Mouse (Mus musculus) macrophage (primary cell): Measurements from ENCODE around the gene Rpp25l. TPM values are rescaled to one million over a fixed set of nuclear protein-coding genes. Genes with fewer than 3 reads are reported as not detected.
A peak's percentile ranks its signal among the peaks of the same experiment; 100 is the strongest.
"Not testable (repeated sequence)": the region's sequence is repeated elsewhere in the genome, so short reads cannot be mapped to it uniquely, and the experiment has no call there.

Source experiments
- H3K27ac ChIP-seq: fragments of 350-480 bp; formaldehyde crosslinking; 2 replicates; pipeline ENCODE4 v1.9.0; 2021
- H3K36me3 ChIP-seq: fragments of 350-480 bp; formaldehyde crosslinking; 2 replicates; pipeline ENCODE4 v1.9.0; 2021; ENCODE audit errors: inconsistent target
- H3K4me3 ChIP-seq: fragments of 350-480 bp; formaldehyde crosslinking; 2 replicates; pipeline ENCODE4 v1.9.0; 2021; ENCODE audit errors: inconsistent target
- H3K79me2 ChIP-seq: fragments of 350-480 bp; formaldehyde crosslinking; 2 replicates; pipeline ENCODE4 v1.9.0; 2021; ENCODE audit errors: inconsistent target
- WGBS: methylation state at CpG from one replicate; pipeline ENCODE4 v1.1.7; 2026; ENCODE audit warnings: inconsistent platforms; ENCODE audit not compliant: missing documents; 5-methylcytosine and 5-hydroxymethylcytosine counted together
- polyA plus RNA-seq: library from polyadenylated mRNA; stranded (reverse); fragments of 250-400 nt; gene quantifications from 3 replicates; pipeline ENCODE4 v1.2.4, GENCODE M21; 2018; ENCODE audit warnings: inconsistent platforms

Gene Rpp25l
- polyA plus RNA-seq, 1 experiment from 2014 or later: 6.4 TPM

- H3K79me2 ChIP-seq: no peaks in the 10 kb centered on the region; the same call in 1 of the 2 replicates
- H3K27ac ChIP-seq: no peak overlapping the region
- 12% methylated on average over 8 of the region's 8 CpGs for WGBS
- no peak overlapping the region for H3K4me3 ChIP-seq
- H3K36me3 ChIP-seq: peaks cover 31% of the 10 kb centered on the region
These were observed 942 bp upstream of the Rpp25l start for GRCm38 (mm10) chr4:41714276-41714675.

GRCm38 (mm10) chr4:41712421-41713196 is 725 bp downstream of the Rpp25l start:
- peak overlapping the region; percentile 91 for H3K4me3 ChIP-seq
- H3K79me2 ChIP-seq: no peaks in the 10 kb centered on the region; the same call in 1 of the 2 replicates
- H3K36me3 ChIP-seq: peaks cover 16% of the 10 kb centered on the region; the same call in 1 of the 2 replicates
- 50% methylated on average over 27 of the region's 31 CpGs for WGBS
- peak overlapping the region; percentile 54 for H3K27ac ChIP-seq

DNA sequence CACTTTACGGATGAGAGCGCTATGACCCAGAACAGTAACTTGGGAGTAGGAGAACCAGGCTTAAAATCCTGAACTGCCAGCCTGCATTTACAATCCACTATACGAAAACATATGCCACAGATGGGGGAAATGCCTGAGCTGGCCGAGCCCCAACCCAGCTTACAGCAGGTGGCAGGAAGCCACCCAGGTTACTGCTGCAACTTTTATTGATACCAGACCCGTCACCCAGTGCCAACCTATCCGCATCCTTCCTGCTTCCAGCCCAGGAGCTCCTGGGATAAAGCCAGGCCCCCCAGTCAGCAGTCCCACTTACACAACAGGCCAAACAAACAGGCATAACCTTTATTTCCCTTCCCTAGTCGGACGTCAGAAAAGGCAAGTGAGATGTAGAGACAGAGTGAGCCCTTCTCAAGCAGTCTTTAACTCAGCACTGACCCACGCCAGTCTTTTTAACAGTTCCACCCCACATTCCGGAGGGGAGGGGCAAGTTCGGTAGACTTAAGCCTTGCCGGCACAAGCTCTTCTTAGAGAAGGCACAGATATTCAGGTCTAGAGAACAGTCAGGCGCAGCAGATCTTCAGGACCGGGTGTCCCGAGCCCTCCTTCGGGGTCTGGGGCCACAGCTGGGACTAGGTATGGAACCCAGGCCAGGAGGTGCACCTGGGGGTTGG is 1.5 kb downstream of the Rpp25l start:
- Histone ChIP-seq H3K4me3 (no peak overlapping the region), H3K79me2 (no peaks in the 10 kb centered on the region; the same call in 1 of the 2 replicates), H3K36me3 (peaks cover 8% of the 10 kb centered on the region; the same call in 1 of the 2 replicates), H3K27ac (no peak overlapping the region)
- 88% methylated on average over 16 of the region's 16 CpGs for WGBS

- Histone ChIP-seq H3K36me3 (no peaks in the 10 kb centered on the region), H3K4me3 (no peak overlapping the region), H3K27ac (no peak overlapping the region), H3K79me2 (no peaks in the 10 kb centered on the region; the same call in 1 of the 2 replicates)
- WGBS: 86% methylated on average over 4 of the region's 4 CpGs
These were observed 3.1 kb downstream of the Rpp25l start for GRCm38 (mm10) chr4:41710229-41710628.

GRCm38 (mm10) chr4:41708192-41708745 is 5.1 kb downstream of the Rpp25l start:
- Histone ChIP-seq H3K27ac (no peak overlapping the region), H3K36me3 (no peaks in the 10 kb centered on the region), H3K4me3 (no peak overlapping the region), H3K79me2 (no peaks in the 10 kb centered on the region; the same call in 1 of the 2 replicates)
- 53% methylated on average over 7 of the region's 8 CpGs for WGBS

- WGBS: 13% methylated on average over 13 of the region's 13 CpGs
- Histone ChIP-seq H3K36me3 (no peaks in the 10 kb centered on the region), H3K79me2 (no peaks in the 10 kb centered on the region), H3K27ac (no peak overlapping the region), H3K4me3 (no peak overlapping the region)
These were observed 6.3 kb downstream of the Rpp25l start for GRCm38 (mm10) chr4:41707011-41707535.

GRCm38 (mm10) chr4:41705922-41706754 is 7.2 kb downstream of the Rpp25l start:
- Histone ChIP-seq H3K4me3 (no peak overlapping the region), H3K27ac (no peak overlapping the region), H3K79me2 (no peaks in the 10 kb centered on the region), H3K36me3 (no peaks in the 10 kb centered on the region)
- WGBS: 81% methylated on average over 19 of the region's 19 CpGs

GRCm38 (mm10) chr4:41704651-41705050 is 8.7 kb downstream of the Rpp25l start:
- no peak overlapping the region for H3K4me3 ChIP-seq
- H3K27ac ChIP-seq: no peak overlapping the region
- WGBS: 44% methylated on average over 5 of the region's 5 CpGs
- no peaks in the 10 kb centered on the region for H3K36me3 ChIP-seq
- H3K79me2 ChIP-seq: no peaks in the 10 kb centered on the region

GRCm38 (mm10) chr4:41702226-41702625 is 11.1 kb downstream of the Rpp25l start:
- H3K4me3 ChIP-seq, H3K27ac ChIP-seq, H3K36me3 ChIP-seq, H3K79me2 ChIP-seq: not testable (repeated sequence)
- 94% methylated on average over 2 of the region's 2 CpGs for WGBS

- not testable (repeated sequence) for H3K36me3 ChIP-seq, H3K27ac ChIP-seq
- no CpG with 5 or more reads among the region's 8 CpGs for WGBS
These were observed 13.1 kb downstream of the Rpp25l start for GRCm38 (mm10) chr4:41700224-41700623.

GRCm38 (mm10) chr4:41699783-41700182 is 13.6 kb downstream of the Rpp25l start, which contains the start of gene Il11ra1:
Gene Il11ra1 (plus strand): TSS chr4:41699989.
- no CpG with 5 or more reads among the region's 10 CpGs for WGBS
- not testable (repeated sequence) for H3K79me2 ChIP-seq, H3K36me3 ChIP-seq, H3K4me3 ChIP-seq, H3K27ac ChIP-seq

More at GRCm38 (mm10) chr4:41700224-41700623, 13.1 kb downstream of the Rpp25l start:
- H3K79me2 ChIP-seq, H3K4me3 ChIP-seq: not testable (repeated sequence)

DNA sequence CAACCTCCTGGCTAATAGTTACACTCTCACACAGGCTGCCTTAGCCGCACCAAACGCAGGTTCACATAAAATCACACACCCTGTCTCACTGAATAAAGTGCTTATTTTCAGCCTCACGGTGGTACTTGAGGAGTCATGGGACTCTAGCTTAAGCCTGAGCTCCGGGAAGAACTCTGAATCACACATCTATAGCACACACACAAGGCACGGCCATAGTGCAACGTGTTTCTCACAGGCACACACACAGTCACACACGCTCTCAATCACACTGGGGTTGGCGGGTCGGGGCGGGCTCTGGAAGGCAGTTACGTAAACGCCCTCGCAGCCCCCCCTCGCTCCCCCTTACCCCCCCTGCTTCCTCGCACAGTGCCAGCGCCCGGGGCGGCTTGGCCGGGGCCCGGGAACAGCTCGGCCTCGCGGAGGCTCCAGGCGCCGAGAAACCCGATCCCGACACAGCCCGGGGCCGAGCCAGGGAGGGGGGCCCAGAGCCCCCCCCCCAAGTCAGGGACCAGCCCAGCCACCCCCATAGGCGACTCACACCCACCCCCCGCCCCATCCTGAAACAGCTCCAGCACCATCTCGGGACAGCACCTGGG is 14.8 kb downstream of the Rpp25l start:
- H3K79me2 ChIP-seq, H3K36me3 ChIP-seq, H3K27ac ChIP-seq, H3K4me3 ChIP-seq: not testable (repeated sequence)
- WGBS: no CpG with 5 or more reads among the region's 32 CpGs

GRCm38 (mm10) chr4:41696930-41697841 is 16.1 kb downstream of the Rpp25l start, which contains the start of gene Cntfr:
Gene Cntfr (minus strand): TSS chr4:41697089.
- H3K36me3 ChIP-seq, H3K27ac ChIP-seq, H3K4me3 ChIP-seq, H3K79me2 ChIP-seq: not testable (repeated sequence)
- WGBS: 8% methylated on average over 5 of the region's 40 CpGs
